Mouse (Mus musculus) limb, embryonic 15.5 days (tissue): Measurements from ENCODE around the gene Ifngr2. TPM values are rescaled to one million over a fixed set of nuclear protein-coding genes. Genes with fewer than 3 reads are reported as not detected.
A peak's percentile ranks its signal among the peaks of the same experiment; 100 is the strongest.
"Not testable (repeated sequence)": the region's sequence is repeated elsewhere in the genome, so short reads cannot be mapped to it uniquely, and the experiment has no call there.

Source experiments
- ATAC-seq: fragments of 200-750 bp; cut with Nextera tagmentation; 2 replicates; pipeline ENCODE4 v1.8.0; 2017; ENCODE audit warnings: low read depth, moderate TSS enrichment; ENCODE audit not compliant: insufficient number of reproducible peaks, low FRiP score, low TSS enrichment
- H3K27ac ChIP-seq: fragments of 300-500 bp; sonication (generic); 2 replicates; pipeline ENCODE4 v1.5.1; 2015; ENCODE audit warnings: moderate library complexity, mild to moderate bottlenecking, inconsistent platforms
- H3K27me3 ChIP-seq: fragments of 300-500 bp; sonication (generic); 2 replicates; pipeline ENCODE4 v1.6.1; 2015; ENCODE audit warnings: inconsistent platforms
- H3K36me3 ChIP-seq: fragments of 300-500 bp; sonication (generic); 2 replicates; pipeline ENCODE4 v1.6.1; 2015; ENCODE audit warnings: inconsistent platforms
- H3K4me1 ChIP-seq: fragments of 300-500 bp; sonication (generic); 2 replicates; pipeline ENCODE4 v1.6.1; 2015; ENCODE audit warnings: inconsistent platforms
- H3K4me2 ChIP-seq: fragments of 300-500 bp; sonication (generic); 2 replicates; pipeline ENCODE4 v1.6.1; 2015; ENCODE audit warnings: mild to moderate bottlenecking, inconsistent platforms
- H3K4me3 ChIP-seq: fragments of 300-500 bp; sonication (generic); 2 replicates; pipeline ENCODE4 v1.5.1; 2015; ENCODE audit warnings: mild to moderate bottlenecking, inconsistent platforms
- H3K9ac ChIP-seq: fragments of 300-500 bp; sonication (generic); 2 replicates; pipeline ENCODE4 v1.6.1; 2015; ENCODE audit warnings: inconsistent platforms
- H3K9me3 ChIP-seq: fragments of 300-500 bp; sonication (generic); 2 replicates; pipeline ENCODE4 v1.6.1; 2016; ENCODE audit warnings: inconsistent platforms
- WGBS: fragments of 180-500 bp; shearing (Covaris S2); methylation state at CpG from one replicate; pipeline ENCODE4 v1.1.7; 2015; 5-methylcytosine and 5-hydroxymethylcytosine counted together
- polyA plus RNA-seq: library from polyadenylated mRNA; unstranded; fragments of >200 nt; fragmentation: Nextera tagmentation; extraction: Ambion mirVana; gene quantifications from 2 replicates; pipeline ENCODE4 v1.2.1, GENCODE M21; 2015

Gene Ifngr2
- polyA plus RNA-seq, 1 experiment from 2014 or later = 56.6 TPM

DNA sequence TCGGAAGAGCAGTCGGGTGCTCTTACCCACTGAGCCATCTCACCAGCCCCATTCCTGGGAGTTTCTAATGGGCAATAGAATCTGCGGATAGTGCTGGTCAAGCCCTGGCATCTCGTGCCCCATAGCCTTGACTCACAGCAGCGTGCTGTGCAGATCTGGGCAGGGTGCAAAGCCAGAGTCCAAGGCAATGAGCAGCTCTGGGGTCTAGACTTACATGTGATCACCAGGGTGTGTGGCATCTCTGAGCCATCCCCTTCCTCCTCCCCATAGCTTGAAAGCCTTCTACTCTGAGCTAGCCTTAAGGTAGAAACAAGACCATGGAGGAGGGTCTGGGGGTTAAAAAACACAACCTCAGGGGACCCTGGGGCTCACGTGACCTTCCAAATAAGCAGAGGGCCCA is 20.6 kb upstream of the Ifngr2 start:
- no peak overlapping the region for H3K4me3 ChIP-seq
- no peaks in the 10 kb centered on the region for H3K27me3 ChIP-seq
- no peaks in the 10 kb centered on the region for H3K9me3 ChIP-seq
- WGBS = 92% methylated on average over 6 of the region's 6 CpGs
- ATAC-seq = no peak
- H3K27ac ChIP-seq = no peak overlapping the region
- H3K36me3 ChIP-seq = no peaks in the 10 kb centered on the region
- H3K9ac ChIP-seq = no peak overlapping the region
- H3K4me1 ChIP-seq = peaks cover 7% of the 10 kb centered on the region; the same call in 1 of the 2 replicates
- H3K4me2 ChIP-seq = no peak overlapping the region

DNA sequence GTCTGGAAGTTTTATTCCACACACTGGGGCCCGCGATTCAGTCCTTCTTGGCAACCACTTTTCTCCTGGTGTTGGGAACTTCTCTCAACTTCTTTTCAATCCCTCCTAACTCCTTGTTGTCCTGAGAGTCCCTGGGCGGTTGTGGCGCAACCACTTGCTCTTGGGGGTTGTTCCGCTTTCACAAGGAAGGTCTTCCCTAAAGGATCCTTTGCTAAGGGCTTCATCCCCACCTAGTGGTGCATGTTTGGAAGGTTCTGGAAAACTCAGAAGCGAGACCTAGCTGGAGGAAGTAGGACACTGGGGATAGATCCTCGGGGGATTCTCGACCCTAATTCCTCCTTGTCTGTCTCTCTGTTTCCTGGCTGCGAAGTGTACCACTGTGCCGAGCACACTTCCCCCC is 19.8 kb upstream of the Ifngr2 start:
- Histone ChIP-seq H3K9ac (no peak overlapping the region), H3K9me3 (no peaks in the 10 kb centered on the region), H3K36me3 (no peaks in the 10 kb centered on the region), H3K4me3 (no peak overlapping the region), H3K4me2 (no peak overlapping the region), H3K27me3 (no peaks in the 10 kb centered on the region), H3K4me1 (peaks cover 12% of the 10 kb centered on the region), H3K27ac (no peak overlapping the region)
- 67% methylated on average over 10 of the region's 10 CpGs for WGBS
- no peak for ATAC-seq

DNA sequence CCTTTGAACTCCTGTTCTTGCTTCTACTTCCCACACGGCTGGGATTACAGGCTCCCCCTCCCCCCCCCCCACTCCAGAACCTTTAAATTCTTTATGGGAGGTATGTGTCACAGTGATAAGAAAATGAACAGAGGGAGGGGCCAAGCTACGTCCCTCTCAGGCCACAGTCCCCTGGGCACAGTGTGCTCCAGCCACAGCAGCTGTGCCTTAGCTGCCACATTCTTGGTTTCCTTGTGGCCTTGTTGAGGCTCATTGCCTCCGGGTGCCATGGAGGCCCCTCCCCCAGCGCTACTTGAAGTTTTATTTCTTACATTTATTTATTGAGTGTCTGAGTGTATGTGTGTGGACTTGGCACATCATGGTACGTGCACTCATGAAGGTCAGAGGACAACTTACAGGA is 19.4 kb upstream of the Ifngr2 start:
- H3K36me3 ChIP-seq = no peaks in the 10 kb centered on the region
- peaks cover 16% of the 10 kb centered on the region for H3K4me1 ChIP-seq
- H3K27ac ChIP-seq = no peak overlapping the region
- no peak overlapping the region for H3K9ac ChIP-seq
- H3K27me3 ChIP-seq = no peaks in the 10 kb centered on the region
- 36% methylated on average over 5 of the region's 5 CpGs for WGBS
- no peak overlapping the region for H3K4me3 ChIP-seq
- no peak for ATAC-seq
- no peak overlapping the region for H3K4me2 ChIP-seq
- no peaks in the 10 kb centered on the region for H3K9me3 ChIP-seq

DNA sequence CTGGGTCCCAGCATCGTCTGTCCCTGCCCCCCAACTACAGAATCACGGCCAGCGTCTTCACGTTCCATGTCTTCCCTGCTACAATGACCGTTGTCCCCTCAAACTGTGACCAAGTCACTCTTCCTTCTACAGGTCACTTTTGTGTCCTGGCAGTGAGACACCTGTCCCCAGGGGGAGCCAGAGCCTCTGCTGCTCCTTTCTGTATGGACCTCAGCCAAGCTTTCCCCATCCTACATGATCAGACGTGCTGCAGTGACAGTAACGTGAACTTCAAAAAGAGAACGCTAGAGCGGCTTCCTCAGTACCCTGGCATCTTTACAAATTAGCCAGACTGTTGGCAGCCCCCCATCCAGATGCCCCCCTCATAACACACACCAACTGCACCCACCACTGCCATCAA is 18.3 kb upstream of the Ifngr2 start:
- H3K27me3 ChIP-seq = no peaks in the 10 kb centered on the region
- no peaks in the 10 kb centered on the region for H3K36me3 ChIP-seq
- H3K4me1 ChIP-seq = peaks cover 22% of the 10 kb centered on the region
- H3K27ac ChIP-seq = no peak overlapping the region
- H3K9me3 ChIP-seq = no peaks in the 10 kb centered on the region
- ATAC-seq = no peak
- no peak overlapping the region for H3K9ac ChIP-seq
- H3K4me2 ChIP-seq = no peak overlapping the region
- 76% methylated on average over 9 of the region's 9 CpGs for WGBS
- H3K4me3 ChIP-seq = no peak overlapping the region

DNA sequence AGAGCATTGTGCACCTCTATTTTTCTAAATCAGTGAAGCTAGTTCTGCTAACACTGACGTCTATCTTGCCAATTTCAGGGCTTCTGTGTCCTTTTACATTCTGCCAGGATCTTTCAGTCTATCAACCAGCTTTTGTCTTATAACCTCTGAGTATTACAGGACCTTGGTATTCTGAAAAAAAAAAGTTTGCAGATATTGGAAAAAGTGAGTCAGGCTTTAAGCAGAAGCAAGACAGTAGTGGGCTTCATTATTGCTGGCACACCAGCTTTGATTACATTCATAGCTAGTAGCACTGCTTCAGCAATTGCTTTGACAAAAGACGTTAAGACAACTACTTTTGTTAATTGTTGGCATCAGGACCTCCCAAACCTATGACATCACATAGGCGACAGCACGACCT is 16.0 kb upstream of the Ifngr2 start:
- WGBS = 72% methylated on average over 4 of the region's 4 CpGs
- not testable (repeated sequence) for H3K36me3 ChIP-seq, H3K27ac ChIP-seq, ATAC-seq, H3K9ac ChIP-seq, H3K9me3 ChIP-seq, H3K4me2 ChIP-seq, H3K4me3 ChIP-seq, H3K27me3 ChIP-seq
- H3K4me1 ChIP-seq = peaks cover 22% of the 10 kb centered on the region

DNA sequence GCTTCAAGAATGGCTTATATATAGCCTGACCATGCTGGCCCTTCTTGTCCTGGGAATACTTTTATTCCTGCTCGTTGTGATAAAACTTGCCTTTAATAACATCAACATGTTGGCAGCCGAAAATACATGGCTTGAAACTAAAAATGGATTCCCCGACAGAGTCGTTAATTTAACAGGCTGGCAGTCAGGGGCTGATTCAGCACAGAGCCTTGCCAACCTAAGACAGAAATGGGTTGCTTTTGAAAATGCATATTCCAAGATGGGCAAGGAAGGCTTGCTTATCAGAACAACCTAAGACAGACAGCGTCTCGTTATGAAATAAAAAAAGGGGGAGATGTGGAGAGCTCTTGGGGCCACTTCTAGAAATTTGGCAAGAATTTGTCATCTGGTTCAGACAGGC is 15.0 kb upstream of the Ifngr2 start:
- 0 out of 2 replicates have a peak, but pooled peaks cover 3% of the 10 kb centered on the region for H3K27me3 ChIP-seq
- H3K4me3 ChIP-seq = no peak overlapping the region
- no peaks in the 10 kb centered on the region for H3K36me3 ChIP-seq
- H3K4me1 ChIP-seq = peaks cover 22% of the 10 kb centered on the region
- ATAC-seq = no peak
- no peak overlapping the region for H3K9ac ChIP-seq
- WGBS = 38% methylated on average over 6 of the region's 6 CpGs
- H3K27ac ChIP-seq = no peak overlapping the region
- no peaks in the 10 kb centered on the region for H3K9me3 ChIP-seq
- no peak overlapping the region for H3K4me2 ChIP-seq

DNA sequence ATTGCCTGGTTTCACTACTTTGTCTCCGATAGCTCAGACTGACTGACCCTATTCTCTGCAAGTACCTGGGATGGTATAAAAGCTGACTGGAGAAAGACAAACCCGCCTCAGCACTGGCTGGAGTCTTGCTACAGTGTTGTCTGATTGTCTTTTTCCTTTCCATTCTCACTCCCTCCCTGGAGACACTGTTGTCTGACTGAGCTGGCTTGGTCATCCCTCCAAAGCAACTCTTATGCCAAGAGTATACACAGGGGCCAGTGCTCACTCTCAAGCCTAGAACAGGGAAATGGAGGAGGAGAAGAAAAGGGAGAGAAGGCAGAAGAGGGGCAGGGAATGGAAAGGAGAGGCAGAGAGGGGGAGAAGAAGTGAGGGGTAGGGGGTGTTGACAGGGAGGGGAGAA is 14.4 kb upstream of the Ifngr2 start:
- 26% methylated on average over 2 of the region's 2 CpGs for WGBS
- Histone ChIP-seq H3K4me2 (no peak overlapping the region), H3K4me3 (no peak overlapping the region), H3K27ac (no peak overlapping the region), H3K27me3 (0 out of 2 replicates have a peak, but pooled peaks cover 3% of the 10 kb centered on the region), H3K9ac (no peak overlapping the region), H3K4me1 (peaks cover 20% of the 10 kb centered on the region), H3K36me3 (no peaks in the 10 kb centered on the region), H3K9me3 (no peaks in the 10 kb centered on the region)
- no peak for ATAC-seq

DNA sequence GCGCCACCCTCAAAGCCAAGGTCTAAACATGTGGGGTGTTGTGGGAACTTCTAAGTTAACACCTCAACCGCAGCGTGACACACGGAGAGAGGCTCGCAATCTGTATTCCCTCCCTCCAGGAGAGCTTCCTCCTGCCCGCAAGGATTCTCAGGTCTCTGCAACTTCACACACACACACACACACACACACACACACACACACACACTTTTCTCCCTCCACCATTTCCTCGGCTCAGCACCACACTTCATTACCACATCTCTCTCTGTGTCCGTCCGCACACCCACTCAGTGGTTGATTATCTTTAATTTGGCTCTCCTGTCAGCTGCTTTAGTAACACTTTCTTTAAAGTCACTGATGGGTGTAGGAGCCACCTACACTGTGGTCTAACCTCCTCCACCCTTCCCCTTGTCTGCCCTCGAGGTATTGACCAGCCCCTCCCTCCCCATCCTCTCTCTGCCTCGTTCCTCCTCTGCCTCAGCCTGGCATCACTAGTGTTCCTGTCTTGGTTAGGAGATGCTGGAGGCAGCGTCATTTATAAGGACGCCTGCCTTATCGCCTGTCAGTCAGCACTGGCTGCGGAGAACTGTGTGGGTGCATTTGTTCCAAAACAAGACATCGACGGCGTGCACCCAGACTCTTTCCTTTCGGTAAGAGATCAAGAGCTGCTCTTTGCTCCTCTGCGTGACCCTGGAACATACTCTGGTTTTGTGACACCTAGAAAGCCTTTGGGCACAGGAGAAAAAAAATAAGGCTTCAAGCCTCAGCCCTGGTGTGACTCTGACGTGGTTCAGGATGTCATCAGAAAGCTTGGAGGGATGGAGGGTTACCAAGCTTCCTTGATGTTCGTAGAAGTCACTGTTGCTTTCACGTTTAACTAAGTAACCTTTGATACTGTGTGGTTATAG is 13.5 kb upstream of the Ifngr2 start:
- Histone ChIP-seq H3K9ac (no peak overlapping the region), H3K27ac (no peak overlapping the region), H3K36me3 (no peaks in the 10 kb centered on the region), H3K27me3 (0 out of 2 replicates have a peak, but pooled peaks cover 3% of the 10 kb centered on the region), H3K4me2 (no peak overlapping the region), H3K4me3 (no peak overlapping the region), H3K4me1 (peaks cover 21% of the 10 kb centered on the region; the same call in 1 of the 2 replicates), H3K9me3 (no peaks in the 10 kb centered on the region)
- WGBS = 58% methylated on average over 23 of the region's 23 CpGs
- no peak for ATAC-seq

DNA sequence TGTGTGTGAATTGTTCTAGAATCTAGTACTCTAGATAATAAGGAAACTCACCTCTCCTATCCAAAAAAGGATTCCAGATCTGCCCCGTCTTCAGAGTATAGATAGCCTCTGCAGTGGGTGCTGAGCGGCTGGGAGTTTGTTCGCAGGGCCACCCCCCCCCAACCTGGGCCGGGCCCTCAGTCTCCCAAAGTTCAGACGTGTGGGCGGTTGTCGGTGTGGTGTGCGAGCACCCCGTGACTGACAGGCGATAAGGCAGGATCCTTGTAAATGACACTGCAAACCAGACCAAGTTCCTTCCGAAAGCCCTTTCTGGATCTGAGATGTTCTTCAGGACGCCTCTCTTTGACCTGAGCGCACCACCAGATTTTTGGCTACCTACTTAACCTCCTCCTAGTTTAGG is 12.4 kb upstream of the Ifngr2 start:
- H3K27me3 ChIP-seq = 0 out of 2 replicates have a peak, but pooled peaks cover 3% of the 10 kb centered on the region
- H3K4me3 ChIP-seq = no peak overlapping the region
- H3K9me3 ChIP-seq = no peaks in the 10 kb centered on the region
- ATAC-seq = peak; percentile 65; the same call in 1 of the 2 replicates
- H3K9ac ChIP-seq = no peak overlapping the region
- 53% methylated on average over 13 of the region's 13 CpGs for WGBS
- no peak overlapping the region for H3K27ac ChIP-seq
- H3K4me2 ChIP-seq = no peak overlapping the region
- peaks cover 23% of the 10 kb centered on the region; the same call in 1 of the 2 replicates for H3K4me1 ChIP-seq
- no peaks in the 10 kb centered on the region for H3K36me3 ChIP-seq

DNA sequence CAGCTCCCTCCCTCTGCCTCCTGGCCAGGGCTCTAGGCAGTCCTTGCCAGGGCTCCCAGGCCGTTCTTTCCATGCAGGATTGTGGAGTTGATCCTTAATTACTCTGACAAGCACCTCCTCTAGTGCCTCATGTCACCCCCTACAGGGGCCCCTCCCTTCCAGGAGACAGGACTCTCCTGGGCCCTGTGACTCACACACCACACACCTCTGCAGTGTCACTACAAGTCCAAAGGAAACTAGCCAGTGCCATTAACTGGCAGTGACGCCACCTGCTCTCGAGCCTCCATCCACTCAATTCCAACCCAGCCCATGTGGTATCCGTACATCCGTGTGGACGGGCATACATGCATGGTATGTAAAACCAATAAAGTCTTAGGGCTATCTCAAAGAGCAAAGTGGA is 12.0 kb upstream of the Ifngr2 start:
- Histone ChIP-seq H3K27me3 (0 out of 2 replicates have a peak, but pooled peaks cover 3% of the 10 kb centered on the region), H3K36me3 (no peaks in the 10 kb centered on the region), H3K27ac (no peak overlapping the region), H3K4me2 (no peak overlapping the region), H3K4me1 (peaks cover 23% of the 10 kb centered on the region; the same call in 1 of the 2 replicates), H3K4me3 (no peak overlapping the region), H3K9me3 (no peaks in the 10 kb centered on the region), H3K9ac (no peak overlapping the region)
- ATAC-seq = no peak
- 71% methylated on average over 6 of the region's 6 CpGs for WGBS

DNA sequence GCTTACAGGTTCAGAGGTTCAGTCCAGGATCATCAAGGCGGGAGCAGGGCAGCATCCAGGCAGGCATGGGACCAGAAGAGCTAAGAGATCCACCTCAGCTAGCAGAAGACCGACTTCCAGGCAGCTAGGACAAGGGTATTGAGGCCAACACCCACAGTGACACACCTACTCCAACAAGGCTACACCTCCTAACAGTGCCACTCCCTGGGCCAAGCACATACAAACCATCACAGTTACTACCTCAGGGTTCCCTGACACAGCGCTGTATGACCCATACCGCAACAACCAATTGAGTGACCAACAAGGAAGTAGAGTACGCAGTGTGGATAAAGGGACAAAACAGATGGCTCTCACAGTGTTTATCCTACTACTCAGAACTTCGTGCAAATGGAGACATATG is 10.5 kb upstream of the Ifngr2 start:
- Histone ChIP-seq H3K9ac (no peak overlapping the region), H3K4me3 (no peak overlapping the region), H3K9me3 (no peaks in the 10 kb centered on the region), H3K27ac (no peak overlapping the region), H3K27me3 (0 out of 2 replicates have a peak, but pooled peaks cover 3% of the 10 kb centered on the region), H3K4me1 (peaks cover 21% of the 10 kb centered on the region), H3K36me3 (no peaks in the 10 kb centered on the region), H3K4me2 (no peak overlapping the region)
- 91% methylated on average over 6 of the region's 6 CpGs for WGBS
- no peak for ATAC-seq

DNA sequence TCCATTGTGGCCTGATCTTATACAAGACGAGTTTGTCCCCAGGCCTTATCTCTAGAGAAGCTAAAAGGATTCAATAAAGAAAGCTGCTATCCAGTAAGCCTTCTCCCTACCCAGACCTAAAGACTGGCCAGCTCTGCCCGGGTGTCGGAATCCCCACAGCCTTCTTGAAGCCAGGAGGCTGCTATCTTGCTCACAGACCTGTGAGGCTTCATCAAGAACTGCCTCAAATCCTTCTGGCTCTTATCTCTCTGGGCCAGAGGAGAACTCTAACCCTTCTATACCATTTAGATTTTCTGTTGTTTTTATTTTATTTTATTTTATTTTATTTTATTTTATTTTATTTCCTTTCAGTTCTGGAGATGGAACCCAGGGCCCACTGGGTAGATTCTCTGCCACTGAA is 9.8 kb upstream of the Ifngr2 start:
- H3K4me2 ChIP-seq = no peak overlapping the region
- H3K9me3 ChIP-seq = no peaks in the 10 kb centered on the region
- H3K27ac ChIP-seq = no peak overlapping the region
- no peak overlapping the region for H3K9ac ChIP-seq
- H3K4me3 ChIP-seq = no peak overlapping the region
- H3K4me1 ChIP-seq = peaks cover 23% of the 10 kb centered on the region
- WGBS = 75% methylated on average over 3 of the region's 3 CpGs
- no peaks in the 10 kb centered on the region for H3K36me3 ChIP-seq
- no peak for ATAC-seq
- 0 out of 2 replicates have a peak, but pooled peaks cover 3% of the 10 kb centered on the region for H3K27me3 ChIP-seq
